Mouse (Mus musculus) left cerebral cortex, postnatal 36 days (tissue): ENCODE data around the gene Gm6040. TPM values are rescaled to one million over a fixed set of nuclear protein-coding genes. Genes with fewer than 3 reads are reported as not detected.

Experiments
- DNase-seq, 2 experiments: peaks; one replicate each; pipeline ENCODE4 v3.0.0; 2021 to 2022; ENCODE audit warnings: low spot score in 2 of 2, mixed read lengths in 1 of 2
- intact Hi-C: fragments of 180-260 bp; cut with DNase I; formaldehyde crosslinking; loops from one replicate; pipeline ENCODE4 v1.15.1; 2025
- total RNA-seq, 2 experiments: library from RNA; stranded (reverse); gene quantifications; 2 replicates each; pipeline ENCODE4 v1.2.3; 2021

The Gm6040 gene
- not detected for total RNA-seq

DNA sequence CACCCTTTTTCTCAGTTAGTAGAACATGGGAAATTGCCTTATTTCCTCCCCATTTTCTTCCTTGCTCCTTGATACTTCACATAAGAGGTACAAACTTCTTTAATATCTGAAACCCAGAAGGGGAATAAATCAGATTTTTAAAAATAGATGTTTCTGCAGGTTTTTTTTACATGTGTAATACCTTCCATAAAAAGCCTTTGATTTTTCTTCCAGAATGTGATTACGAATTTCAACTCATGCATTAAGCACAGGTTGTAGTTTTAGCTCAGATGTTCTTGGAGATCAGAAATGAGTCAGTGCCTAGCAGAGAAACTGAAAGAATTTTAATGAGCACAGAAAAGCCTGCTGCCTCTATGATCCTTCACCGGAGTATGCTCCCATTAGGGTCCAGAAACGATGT, at the start of gene Gm6040:
Gene Gm6040 (minus strand): TSS at position 101 of the 400 bp plus-strand sequence.
- no peak for DNase-seq
- intact Hi-C loops, result no loop called here

- DNase-seq, result no peak
- intact Hi-C loops, result no loop called here
These were observed 42.7 kb upstream of the Gm6040 start for GRCm38 (mm10) chr8:20964531-20964930.

- intact Hi-C loops, result loop anchor here (5.0 kb wide), 1 partner anchor 73 kb away; no protein-coding TSS in a partner anchor
- no peak for DNase-seq
These were observed 22.7 kb upstream of the Gm6040 start, which contains the start of gene AY761185 for GRCm38 (mm10) chr8:20944610-20945009. TSS of gene AY761185 (minus strand) at chr8:20944710.

DNA sequence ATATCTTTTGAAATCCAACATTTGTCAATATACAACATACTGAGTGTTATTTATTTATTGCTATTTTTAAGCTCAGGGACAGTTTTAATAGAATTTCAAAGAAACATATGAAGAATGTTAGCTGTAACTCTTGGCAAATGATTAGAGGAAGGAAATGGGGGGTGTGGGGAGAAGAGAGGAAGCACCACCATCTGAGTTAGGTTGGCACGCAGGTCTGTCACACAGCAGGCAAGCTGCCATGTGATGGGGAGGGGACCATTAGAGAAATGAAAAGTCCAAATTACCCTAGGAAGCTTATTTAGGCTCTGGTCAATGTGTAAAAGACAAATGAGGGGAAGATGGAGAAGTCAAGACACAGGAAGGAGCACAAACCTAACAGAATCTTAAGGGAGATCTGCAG, 9.6 kb downstream of the Gm6040 start:
- no peak for DNase-seq
- intact Hi-C loops, result no loop called here

- no peak for DNase-seq
- intact Hi-C loops, result no loop called here
These were observed 13.6 kb downstream of the Gm6040 start for GRCm38 (mm10) chr8:20908256-20908655.

DNA sequence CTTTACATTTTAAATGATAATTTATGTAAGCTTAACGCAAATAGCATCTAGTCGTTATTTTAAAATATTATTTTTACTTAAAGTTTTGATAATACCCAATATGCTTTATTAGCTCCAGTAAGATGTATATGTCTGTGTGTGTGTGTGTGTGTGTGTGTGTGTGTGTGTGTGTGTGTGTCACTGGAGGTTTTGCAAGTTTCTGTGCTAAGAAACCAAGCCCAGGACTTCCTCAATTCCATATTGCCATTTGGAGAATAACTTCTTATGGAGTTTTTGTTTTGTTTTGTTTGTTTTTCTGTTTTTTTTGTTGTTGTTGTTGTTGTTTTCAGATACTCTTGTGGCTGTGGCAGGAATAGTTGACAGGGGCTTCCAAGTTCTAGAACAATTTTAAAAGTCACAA, 14.8 kb downstream of the Gm6040 start:
- no peak for DNase-seq
- intact Hi-C loops, result no loop called here

GRCm38 (mm10) chr8:20902527-20902926, 19.3 kb downstream of the Gm6040 start, which contains the start of gene Gm15056:
TSS of gene Gm15056 (minus strand) at chr8:20902627.
- no peak for DNase-seq
- intact Hi-C loops, result no loop called here

GRCm38 (mm10) chr8:20892369-20892768, 29.5 kb downstream of the Gm6040 start, which contains the start of gene Defb33:
TSS of gene Defb33 (plus strand) at chr8:20892669.
- intact Hi-C loops, result no loop called here

GRCm38 (mm10) chr8:20874608-20875007, 47.3 kb downstream of the Gm6040 start:
- intact Hi-C loops, result loop anchor here (10.0 kb wide), 1 partner anchor 1390 kb away; no protein-coding TSS in a partner anchor
- DNase-seq, result no peak

More at GRCm38 (mm10) chr8:20892369-20892768, 29.5 kb downstream of the Gm6040 start, which contains the start of gene Defb33:
- DNase-seq, result no peak

Other genes with a start within 250 kb of the Gm6040 start
- gene Defb33, start 29.4 kb downstream of the Gm6040 start, total RNA-seq, result not detected
- not detected for gene Gm15056, start 19.4 kb downstream of the Gm6040 start, total RNA-seq
- not detected for gene AY761185, start 22.6 kb upstream of the Gm6040 start, total RNA-seq
- gene Defa21, start 103.5 kb upstream of the Gm6040 start, total RNA-seq, result not detected
- gene Defa23, start 133.0 kb upstream of the Gm6040 start, total RNA-seq, result not detected
- not detected for gene Defa35, start 143.0 kb upstream of the Gm6040 start, total RNA-seq
- not detected for gene Defa25, start 162.4 kb upstream of the Gm6040 start, total RNA-seq
- gene Gm14851, start 174.0 kb upstream of the Gm6040 start, total RNA-seq, result not detected
- not detected for gene Defa30, start 212.6 kb upstream of the Gm6040 start, total RNA-seq
- not detected for gene Defa22, start 240.2 kb upstream of the Gm6040 start, total RNA-seq